Mouse (Mus musculus) brain, embryonic 14.5 days (tissue): ENCODE measurements around the gene Eif4a3.

ENCODE experiments used
- CTCF ChIP-seq: fragments of 200-500 bp; IDR thresholded peaks from 2 replicates; pipeline ENCODE4 v1.5.1; 2012; ENCODE audit warnings: inconsistent platforms, mild to moderate bottlenecking, moderate library complexity, borderline replicate concordance; ENCODE audit not compliant: insufficient read depth, insufficient read length; ENCODE audit errors: extremely low read depth
- POLR2A ChIP-seq: fragments of 200-500 bp; IDR thresholded peaks from 2 replicates; pipeline ENCODE4 v1.6.1; 2012; ENCODE audit warnings: mild to moderate bottlenecking, inconsistent platforms, borderline replicate concordance; ENCODE audit not compliant: poor library complexity, insufficient read depth, insufficient read length, severe bottlenecking; ENCODE audit errors: extremely low read depth

GRCm38 (mm10) chr11:119300246-119300935, 502 bp upstream of the Eif4a3 start:
- TF ChIP-seq CTCF (no peak), POLR2A (no peak)
